18 mouse cellular contexts compared by ENCODE assay signal in genomic region chr5:121162923-121163322, GRCm38 (mm10).
"Had no signal": no experiment of that assay in that cellular context is flagged by ENCODE, and none has a peak within 500 bp of the region (broad histone marks: within the 10 kb centered on the region; RNA-seq: fewer than 3 reads in every experiment).

No protein-coding gene starts in this region.

- ATAC-seq: intestine, postnatal 0 days; midbrain, embryonic 13.5 days; midbrain, embryonic 16.5 days had no signal

- H3K4me1 ChIP-seq: lung, embryonic 15.5 days; midbrain, embryonic 10.5 days; midbrain, embryonic 13.5 days; neural tube, embryonic 13.5 days had no signal

- H3K9ac ChIP-seq: liver, embryonic 14.5 days; lung, embryonic 15.5 days; midbrain, embryonic 13.5 days; neural tube, embryonic 13.5 days had no signal

- H3K27me3 ChIP-seq: lung, embryonic 15.5 days; megakaryocyte, embryonic 14.5 days; midbrain, embryonic 13.5 days; neural tube, embryonic 13.5 days had no signal

- H3K27ac ChIP-seq: left cerebral cortex, adult 2 months; liver, embryonic 14.5 days; lung, embryonic 15.5 days; midbrain, embryonic 10.5 days; midbrain, embryonic 13.5 days; neural tube, embryonic 13.5 days had no signal

- DNase-seq: layer of hippocampus, postnatal 36 days; lung, adult 18-20 months; lung, postnatal 10 days; lung, postnatal 36 days; thymus, adult 18-20 months; thymus, postnatal 14 days; thymus, postnatal 4 days had no signal

- H3K9me3 ChIP-seq: lung, embryonic 15.5 days; megakaryocyte, embryonic 14.5 days; midbrain, embryonic 10.5 days; midbrain, embryonic 13.5 days; neural tube, embryonic 13.5 days had no signal

- H3K4me2 ChIP-seq: liver, embryonic 11.5 days; lung, embryonic 15.5 days; midbrain, embryonic 13.5 days; neural tube, embryonic 13.5 days had no signal

- H3K4me3 ChIP-seq: left cerebral cortex, adult 2 months; lung, embryonic 15.5 days; megakaryocyte, embryonic 14.5 days; midbrain, embryonic 10.5 days; midbrain, embryonic 13.5 days; myocyte; neural tube, embryonic 13.5 days had no signal
